Mouse (Mus musculus) heart, adult 18-20 months (tissue): ENCODE measurements at regions not wholly inside any gene's neighbourhood (a gene's known extent, or its start where the extent isn't known, plus 50 kb on each side); places are given as distances from the start of the nearest gene placed in this dataset.
"Not testable (repeated sequence)": the region's sequence is repeated elsewhere in the genome, so short reads cannot be mapped to it uniquely, and the experiment has no call there.

Experiments
- DNase-seq, 2 experiments: peaks; one replicate each; pipeline ENCODE4 v3.0.0; 2021 to 2022; ENCODE audit warnings: mixed read lengths in 1 of 2

GRCm38 (mm10) chrX:65778656-65779370 is 525.2 kb downstream of the 4930447F04Rik start:
- DNase-seq, result not testable (repeated sequence)

- no peak for DNase-seq
Measured at GRCm38 (mm10) chrX:65769861-65770260, 534.2 kb downstream of the 4930447F04Rik start.

GRCm38 (mm10) chrX:65734577-65734976 is 569.4 kb downstream of the 4930447F04Rik start:
- peak in 1 of 2 experiments; percentile 2 for DNase-seq

GRCm38 (mm10) chrX:65715562-65715961 is 588.5 kb downstream of the 4930447F04Rik start:
- DNase-seq, result no peak
